Mouse (Mus musculus): Measurements from ENCODE around the gene Btrc. TPM values are rescaled to one million over a fixed set of nuclear protein-coding genes. Genes with fewer than 3 reads are reported as not detected.

Gene Btrc
- polyA plus RNA-seq, 1 experiment from 2014 or later = 63.7 TPM

DNA sequence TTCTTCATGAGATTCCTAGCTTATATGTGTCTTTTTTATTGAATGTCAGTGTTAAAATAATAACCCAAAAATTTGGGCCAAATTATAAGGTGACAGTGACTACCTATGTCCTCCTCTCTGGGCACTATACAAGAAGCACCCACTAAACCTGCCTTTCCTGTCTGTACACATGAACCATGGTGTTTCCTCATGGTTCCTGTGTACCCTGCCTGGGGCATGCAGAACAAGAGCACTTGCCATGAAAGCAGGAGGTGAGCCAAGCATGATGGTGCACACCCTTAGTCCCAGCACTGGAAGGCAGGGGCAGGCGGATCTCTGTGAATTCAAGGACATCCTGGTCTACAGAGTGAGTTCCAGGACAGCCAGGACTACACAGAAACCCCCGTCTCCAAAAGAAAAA is 151.8 kb downstream of the Btrc start:
- 74% methylated on average over 2 of the region's 2 CpGs for WGBS
- Histone ChIP-seq H3K9me3 (no peaks in the 10 kb centered on the region), H3K27ac (replicated peaks) (no peak overlapping the region), H3K27me3 (no peaks in the 10 kb centered on the region), H3K9ac (no peak overlapping the region), H3K4me1 (replicated peaks) (peaks cover 12% of the 10 kb centered on the region), H3K36me3 (peaks cover 29% of the 10 kb centered on the region), H3K4me2 (no peak overlapping the region), H3K4me3 (no peak overlapping the region)
- ATAC-seq (ENCODE audit: low FRiP score, low read depth) = no peak

- WGBS = 95% methylated on average over 12 of the region's 12 CpGs
Measured at GRCm38 (mm10) chr19:45516264-45516663, 152.7 kb downstream of the Btrc start.

GRCm38 (mm10) chr19:45527382-45527781 is 163.8 kb downstream of the Btrc start:
- WGBS = 94% methylated on average over 7 of the region's 7 CpGs
- Histone ChIP-seq H3K36me3 (peaks cover 60% of the 10 kb centered on the region), H3K4me3 (no peak overlapping the region), H3K27ac (replicated peaks) (no peak overlapping the region), H3K27me3 (no peaks in the 10 kb centered on the region), H3K4me1 (replicated peaks) (no peaks in the 10 kb centered on the region), H3K4me2 (no peak overlapping the region), H3K9me3 (no peaks in the 10 kb centered on the region), H3K9ac (no peak overlapping the region)
- no peak for ATAC-seq (ENCODE audit: low FRiP score, low read depth)

More at GRCm38 (mm10) chr19:45516264-45516663, 152.7 kb downstream of the Btrc start:
- Histone ChIP-seq H3K9ac (no peak overlapping the region), H3K36me3 (peaks cover 37% of the 10 kb centered on the region), H3K4me2 (no peak overlapping the region), H3K27me3 (no peaks in the 10 kb centered on the region), H3K4me3 (no peak overlapping the region), H3K4me1 (replicated peaks) (peaks cover 6% of the 10 kb centered on the region), H3K27ac (replicated peaks) (no peak overlapping the region), H3K9me3 (no peaks in the 10 kb centered on the region)
- ATAC-seq (ENCODE audit: low FRiP score, low read depth) = no peak

GRCm38 (mm10) chr19:45527931-45528534 is 164.5 kb downstream of the Btrc start:
- Histone ChIP-seq H3K36me3 (peaks cover 53% of the 10 kb centered on the region), H3K4me3 (no peak overlapping the region), H3K4me1 (replicated peaks) (no peaks in the 10 kb centered on the region), H3K9ac (no peak overlapping the region), H3K27ac (replicated peaks) (no peak overlapping the region), H3K27me3 (no peaks in the 10 kb centered on the region), H3K4me2 (no peak overlapping the region), H3K9me3 (no peaks in the 10 kb centered on the region)
- 91% methylated on average over 10 of the region's 10 CpGs for WGBS
- ATAC-seq (ENCODE audit: low FRiP score, low read depth) = no peak

GRCm38 (mm10) chr19:45529294-45529693 is 165.8 kb downstream of the Btrc start:
- no peak for ATAC-seq (ENCODE audit: low FRiP score, low read depth)
- Histone ChIP-seq H3K9me3 (no peaks in the 10 kb centered on the region), H3K9ac (no peak overlapping the region), H3K27ac (replicated peaks) (no peak overlapping the region), H3K4me3 (no peak overlapping the region), H3K27me3 (no peaks in the 10 kb centered on the region), H3K36me3 (peaks cover 41% of the 10 kb centered on the region), H3K4me2 (no peak overlapping the region), H3K4me1 (replicated peaks) (peaks cover 1% of the 10 kb centered on the region; the same call in 1 of the 2 replicates)
- WGBS = 88% methylated on average over 5 of the region's 5 CpGs

DNA sequence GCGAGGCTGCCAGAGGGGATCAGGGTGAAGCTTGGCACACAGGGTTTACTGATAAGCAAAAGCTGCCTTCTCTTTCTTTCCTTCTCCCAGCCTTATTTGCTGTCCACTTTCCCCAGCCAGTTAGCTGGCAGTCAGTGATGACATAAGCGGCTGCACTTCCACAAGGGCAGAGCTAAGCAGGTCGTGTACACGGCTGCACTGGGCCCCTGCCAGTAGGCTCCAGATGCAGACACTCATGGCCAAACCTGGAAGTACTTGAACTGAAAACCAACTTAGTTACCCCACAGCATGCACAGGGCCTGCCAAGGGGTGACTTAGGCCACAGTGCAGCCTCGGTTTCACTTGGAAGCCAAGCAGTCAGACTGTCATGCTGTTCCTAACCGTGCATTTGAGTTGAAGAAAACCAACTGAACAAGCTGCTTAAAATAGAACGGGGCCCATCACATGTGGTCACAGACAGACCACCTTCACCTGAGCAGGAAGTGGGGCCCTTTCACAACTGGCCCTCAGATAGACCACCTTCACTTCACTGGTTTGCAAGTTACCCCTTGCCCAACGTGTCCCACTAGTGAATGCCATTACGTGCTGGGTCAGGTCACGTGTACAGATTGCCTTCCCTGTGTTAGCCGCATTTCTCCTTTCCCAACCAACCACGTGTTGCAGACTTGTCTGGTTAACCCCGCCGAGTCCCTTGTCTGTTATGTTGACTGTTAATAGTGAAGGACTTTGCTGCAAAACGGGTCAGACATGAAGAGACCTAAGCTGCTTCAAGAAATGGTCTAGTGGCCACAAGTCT is 166.9 kb downstream of the Btrc start:
- H3K27ac ChIP-seq (replicated peaks) = no peak overlapping the region
- 86% methylated on average over 15 of the region's 15 CpGs for WGBS

GRCm38 (mm10) chr19:45531554-45531953 is 168.0 kb downstream of the Btrc start:
- H3K4me1 ChIP-seq (replicated peaks) = peaks cover 20% of the 10 kb centered on the region; the same call in 1 of the 2 replicates
- no peaks in the 10 kb centered on the region for H3K9me3 ChIP-seq
- no peaks in the 10 kb centered on the region for H3K27me3 ChIP-seq
- 76% methylated on average over 6 of the region's 6 CpGs for WGBS
- H3K36me3 ChIP-seq = peaks cover 26% of the 10 kb centered on the region
- ATAC-seq (ENCODE audit: low FRiP score, low read depth) = no peak
- H3K9ac ChIP-seq = no peak overlapping the region
- no peak overlapping the region for H3K27ac ChIP-seq (replicated peaks)
- H3K4me2 ChIP-seq = no peak overlapping the region
- no peak overlapping the region for H3K4me3 ChIP-seq

More for the DNA sequence above, 166.9 kb downstream of the Btrc start:
- no peaks in the 10 kb centered on the region for H3K9me3 ChIP-seq
- peaks cover 30% of the 10 kb centered on the region for H3K36me3 ChIP-seq
- no peak overlapping the region for H3K4me3 ChIP-seq
- H3K27me3 ChIP-seq = no peaks in the 10 kb centered on the region
- H3K9ac ChIP-seq = no peak overlapping the region
- ATAC-seq (ENCODE audit: low FRiP score, low read depth) = no peak
- no peak overlapping the region for H3K4me2 ChIP-seq
- H3K4me1 ChIP-seq (replicated peaks) = peaks cover 12% of the 10 kb centered on the region; the same call in 1 of the 2 replicates

GRCm38 (mm10) chr19:45533617-45534016 is 170.1 kb downstream of the Btrc start:
- no peaks in the 10 kb centered on the region for H3K9me3 ChIP-seq
- no peak overlapping the region for H3K4me2 ChIP-seq
- no peak overlapping the region for H3K27ac ChIP-seq (replicated peaks)
- peaks cover 20% of the 10 kb centered on the region; the same call in 1 of the 2 replicates for H3K4me1 ChIP-seq (replicated peaks)
- no peak for ATAC-seq (ENCODE audit: low FRiP score, low read depth)
- H3K4me3 ChIP-seq = no peak overlapping the region
- H3K9ac ChIP-seq = no peak overlapping the region
- H3K36me3 ChIP-seq = peaks cover 6% of the 10 kb centered on the region
- 64% methylated on average over 7 of the region's 7 CpGs for whole genome bisulfite sequencing
- no peaks in the 10 kb centered on the region for H3K27me3 ChIP-seq

DNA sequence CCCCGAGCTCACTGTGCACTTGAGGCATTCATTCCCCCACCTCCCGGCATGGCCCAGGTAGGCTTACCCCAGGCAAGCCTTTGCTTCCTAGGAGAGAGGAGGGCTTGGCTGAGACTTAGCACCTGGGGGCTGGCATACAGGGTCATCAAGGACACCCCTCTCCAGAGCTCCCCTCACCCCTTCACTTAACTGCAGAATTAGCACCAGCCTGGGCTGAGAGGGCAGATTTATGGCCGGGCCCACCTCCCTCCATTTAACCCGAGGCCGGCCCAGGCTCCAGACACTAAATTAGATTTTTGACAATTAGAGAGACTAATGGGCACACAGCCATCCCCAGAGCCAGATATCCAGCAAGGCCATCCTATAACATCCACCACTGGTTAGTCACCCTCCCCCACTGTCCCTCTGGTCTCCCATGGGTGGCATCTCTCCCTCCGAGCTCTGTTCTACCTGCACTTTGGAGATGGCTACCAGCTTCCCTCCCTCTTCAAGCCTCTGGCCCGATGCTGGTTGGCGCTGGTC is 171.7 kb downstream of the Btrc start:
- H3K27ac ChIP-seq (replicated peaks) = no peak overlapping the region
- WGBS = 71% methylated on average over 8 of the region's 8 CpGs
- no peak for ATAC-seq (ENCODE audit: low FRiP score, low read depth)
- H3K4me1 ChIP-seq (replicated peaks) = peaks cover 28% of the 10 kb centered on the region
- no peaks in the 10 kb centered on the region for H3K36me3 ChIP-seq
- no peak overlapping the region for H3K9ac ChIP-seq
- H3K4me2 ChIP-seq = no peak overlapping the region
- H3K4me3 ChIP-seq = no peak overlapping the region
- no peaks in the 10 kb centered on the region for H3K27me3 ChIP-seq
- H3K9me3 ChIP-seq = no peaks in the 10 kb centered on the region

- H3K4me2 ChIP-seq = no peak overlapping the region
Measured at GRCm38 (mm10) chr19:45535929-45536328, 172.4 kb downstream of the Btrc start.

DNA sequence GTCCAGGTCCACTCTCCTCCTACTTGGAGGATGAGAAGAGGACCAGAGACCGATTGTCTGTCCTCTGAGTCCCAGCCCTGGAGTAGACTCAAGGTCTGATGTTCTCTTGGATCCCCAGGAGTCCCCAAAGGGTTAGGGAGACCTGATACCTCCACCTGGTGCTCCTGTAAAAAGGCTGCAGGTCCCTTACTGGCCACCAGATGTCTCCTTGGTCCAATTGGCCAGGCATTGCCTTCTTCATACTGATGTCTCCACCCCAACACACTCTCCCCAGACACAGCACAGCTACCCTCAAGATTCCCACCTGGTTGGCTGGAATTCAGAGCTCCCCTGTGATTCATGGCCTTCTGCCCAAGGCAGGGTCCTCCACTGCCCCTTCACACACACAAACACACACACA is 174.0 kb downstream of the Btrc start:
- no peak overlapping the region for H3K27ac ChIP-seq (replicated peaks)
- H3K4me3 ChIP-seq = no peak overlapping the region
- no peak overlapping the region for H3K4me2 ChIP-seq
- peaks cover under 1% of the 10 kb centered on the region; the same call in 1 of the 2 replicates for H3K27me3 ChIP-seq
- no peak overlapping the region for H3K9ac ChIP-seq
- 82% methylated on average over 1 of the region's 1 CpGs for WGBS
- no peak for ATAC-seq (ENCODE audit: low FRiP score, low read depth)
- H3K4me1 ChIP-seq (replicated peaks) = peaks cover 48% of the 10 kb centered on the region
- no peaks in the 10 kb centered on the region for H3K36me3 ChIP-seq
- H3K9me3 ChIP-seq = no peaks in the 10 kb centered on the region

More at GRCm38 (mm10) chr19:45535929-45536328, 172.4 kb downstream of the Btrc start:
- Histone ChIP-seq H3K4me3 (no peak overlapping the region), H3K9me3 (no peaks in the 10 kb centered on the region), H3K27me3 (no peaks in the 10 kb centered on the region), H3K27ac (replicated peaks) (peak overlapping the region; percentile 49; the same call in 1 of the 2 replicates), H3K4me1 (replicated peaks) (peaks cover 34% of the 10 kb centered on the region), H3K9ac (no peak overlapping the region), H3K36me3 (no peaks in the 10 kb centered on the region)
- 0 out of 2 replicates have a peak, but pooled peaks have one; percentile 46 for ATAC-seq (ENCODE audit: low FRiP score, low read depth)
- WGBS = 42% methylated on average over 6 of the region's 6 CpGs
